Mouse (Mus musculus): ENCODE data around the gene Bscl2. TPM values are rescaled to one million over a fixed set of nuclear protein-coding genes. Genes with fewer than 3 reads are reported as not detected.
"Not testable (repeated sequence)": the region's sequence is repeated elsewhere in the genome, so short reads cannot be mapped to it uniquely, and the experiment has no call there.

Gene Bscl2
- polyA plus RNA-seq, 1 experiment from 2014 or later: 66.9 TPM

GRCm38 (mm10) chr19:8836327-8836726 is 940 bp upstream of the Bscl2 start:
- not testable (repeated sequence) for H3K9ac ChIP-seq; H3K9me3 ChIP-seq (replicated peaks); H3K4me3 ChIP-seq; H3K27me3 ChIP-seq; ATAC-seq; H3K4me2 ChIP-seq
- Histone ChIP-seq H3K36me3 (ENCODE audit: poor library complexity, severe bottlenecking) (peaks cover 53% of the 10 kb centered on the region), H3K27ac (peak overlapping the region; percentile 99), H3K4me1 (peaks cover 27% of the 10 kb centered on the region)
- WGBS: 97% methylated on average over 10 of the region's 10 CpGs

- Histone ChIP-seq H3K36me3 (ENCODE audit: poor library complexity, severe bottlenecking) (peaks cover 41% of the 10 kb centered on the region), H3K9ac (peak overlapping the region; percentile 90), H3K4me2 (peak overlapping the region; percentile 83), H3K27me3 (no peaks in the 10 kb centered on the region), H3K9me3 (replicated peaks) (no peaks in the 10 kb centered on the region), H3K27ac (peak overlapping the region; percentile 99), H3K4me1 (peaks cover 27% of the 10 kb centered on the region), H3K4me3 (peak overlapping the region; percentile 65)
- peak; percentile 14 for ATAC-seq
- 7% methylated on average over 15 of the region's 15 CpGs for WGBS
Measured at GRCm38 (mm10) chr19:8838041-8838730, 919 bp downstream of the Bscl2 start.

GRCm38 (mm10) chr19:8839103-8839907 is 2.0 kb downstream of the Bscl2 start, which contains the start of gene Gng3:
Gene Gng3 (minus strand): TSS chr19:8839194.
- WGBS: 32% methylated on average over 11 of the region's 11 CpGs
- no peaks in the 10 kb centered on the region for H3K9me3 ChIP-seq (replicated peaks)
- peak within 1 kb of the TSS; percentile 65 for H3K4me3 ChIP-seq
- ATAC-seq: peak; percentile 79
- H3K27me3 ChIP-seq: no peaks in the 10 kb centered on the region
- H3K9ac ChIP-seq: peak within 1 kb of the TSS; percentile 90
- peaks cover 29% of the 10 kb centered on the region for H3K36me3 ChIP-seq (ENCODE audit: poor library complexity, severe bottlenecking)
- H3K27ac ChIP-seq: peak within 1 kb of the TSS; percentile 99
- H3K4me1 ChIP-seq: peaks cover 27% of the 10 kb centered on the region
- H3K4me2 ChIP-seq: peak within 1 kb of the TSS; percentile 83

- H3K9me3 ChIP-seq (replicated peaks): no peaks in the 10 kb centered on the region
- ATAC-seq: peak; percentile 50
- H3K4me2 ChIP-seq: peak overlapping the region; percentile 83
- peak overlapping the region; percentile 65 for H3K4me3 ChIP-seq
- peak overlapping the region; percentile 90 for H3K9ac ChIP-seq
- H3K36me3 ChIP-seq (ENCODE audit: poor library complexity, severe bottlenecking): peaks cover 23% of the 10 kb centered on the region
- WGBS: 18% methylated on average over 29 of the region's 29 CpGs
- peaks cover 27% of the 10 kb centered on the region for H3K4me1 ChIP-seq
- no peaks in the 10 kb centered on the region for H3K27me3 ChIP-seq
- H3K27ac ChIP-seq: peak overlapping the region; percentile 99
Measured at GRCm38 (mm10) chr19:8839908-8840791, 2.9 kb downstream of the Bscl2 start.

GRCm38 (mm10) chr19:8841012-8841411 is 3.7 kb downstream of the Bscl2 start:
- H3K4me2 ChIP-seq: peak overlapping the region; percentile 83
- no peaks in the 10 kb centered on the region for H3K27me3 ChIP-seq
- H3K4me3 ChIP-seq: peak overlapping the region; percentile 65
- peaks cover 24% of the 10 kb centered on the region for H3K36me3 ChIP-seq (ENCODE audit: poor library complexity, severe bottlenecking)
- H3K4me1 ChIP-seq: peaks cover 27% of the 10 kb centered on the region
- peak overlapping the region; percentile 90 for H3K9ac ChIP-seq
- ATAC-seq: no peak
- WGBS: 87% methylated on average over 7 of the region's 7 CpGs
- no peaks in the 10 kb centered on the region for H3K9me3 ChIP-seq (replicated peaks)
- no peak overlapping the region; the same call in 1 of the 2 replicates for H3K27ac ChIP-seq

GRCm38 (mm10) chr19:8842961-8843360 is 5.7 kb downstream of the Bscl2 start:
- no peak for ATAC-seq
- Histone ChIP-seq H3K27me3 (no peaks in the 10 kb centered on the region), H3K36me3 (ENCODE audit: poor library complexity, severe bottlenecking) (peaks cover 40% of the 10 kb centered on the region), H3K27ac (no peak overlapping the region), H3K9ac (peak overlapping the region; percentile 46; the same call in 1 of the 2 replicates), H3K4me2 (no peak overlapping the region), H3K4me1 (peaks cover 27% of the 10 kb centered on the region), H3K9me3 (replicated peaks) (no peaks in the 10 kb centered on the region), H3K4me3 (no peak overlapping the region)
- 83% methylated on average over 6 of the region's 6 CpGs for WGBS

- no peak overlapping the region for H3K4me3 ChIP-seq
- H3K27me3 ChIP-seq: no peaks in the 10 kb centered on the region
- H3K36me3 ChIP-seq (ENCODE audit: poor library complexity, severe bottlenecking): peaks cover 50% of the 10 kb centered on the region
- no peak overlapping the region for H3K27ac ChIP-seq
- no peak overlapping the region for H3K4me2 ChIP-seq
- H3K9me3 ChIP-seq (replicated peaks): no peaks in the 10 kb centered on the region
- H3K9ac ChIP-seq: no peak overlapping the region
- peaks cover 17% of the 10 kb centered on the region for H3K4me1 ChIP-seq
- 69% methylated on average over 5 of the region's 5 CpGs for WGBS
- no peak for ATAC-seq
Measured at GRCm38 (mm10) chr19:8844371-8845129, 7.3 kb downstream of the Bscl2 start.

GRCm38 (mm10) chr19:8848356-8848755 is 11.1 kb downstream of the Bscl2 start:
- H3K4me1 ChIP-seq: 0 out of 2 replicates have a peak, but pooled peaks cover 3% of the 10 kb centered on the region
- peaks cover 40% of the 10 kb centered on the region for H3K36me3 ChIP-seq (ENCODE audit: poor library complexity, severe bottlenecking)
- H3K27ac ChIP-seq: no peak overlapping the region
- WGBS: 70% methylated on average over 5 of the region's 5 CpGs
- no peak for ATAC-seq
- no peaks in the 10 kb centered on the region for H3K27me3 ChIP-seq
- H3K4me2 ChIP-seq: no peak overlapping the region
- no peaks in the 10 kb centered on the region for H3K9me3 ChIP-seq (replicated peaks)
- no peak overlapping the region for H3K4me3 ChIP-seq
- H3K9ac ChIP-seq: no peak overlapping the region

- H3K4me2 ChIP-seq: no peak within 1 kb of the TSS
- no peak for ATAC-seq
- 36% methylated on average over 7 of the region's 7 CpGs for WGBS
- H3K27ac ChIP-seq: no peak within 1 kb of the TSS
- 0 out of 2 replicates have a peak, but pooled peaks cover 3% of the 10 kb centered on the region for H3K4me1 ChIP-seq
- H3K36me3 ChIP-seq (ENCODE audit: poor library complexity, severe bottlenecking): peaks cover 35% of the 10 kb centered on the region
- peak within 1 kb of the TSS; percentile 8; the same call in 1 of the 2 replicates for H3K9ac ChIP-seq
- no peak within 1 kb of the TSS for H3K4me3 ChIP-seq
- H3K9me3 ChIP-seq (replicated peaks): no peaks in the 10 kb centered on the region
- H3K27me3 ChIP-seq: no peaks in the 10 kb centered on the region
Measured at GRCm38 (mm10) chr19:8850402-8850901, 13.2 kb downstream of the Bscl2 start, which contains the start of gene Lrrn4cl. Gene Lrrn4cl (plus strand): TSS chr19:8850768.

- no peaks in the 10 kb centered on the region for H3K9me3 ChIP-seq (replicated peaks)
- H3K4me1 ChIP-seq: 0 out of 2 replicates have a peak, but pooled peaks cover 3% of the 10 kb centered on the region
- no peak overlapping the region for H3K4me2 ChIP-seq
- no peaks in the 10 kb centered on the region for H3K27me3 ChIP-seq
- H3K9ac ChIP-seq: no peak overlapping the region
- ATAC-seq: no peak
- no peak overlapping the region for H3K27ac ChIP-seq
- H3K4me3 ChIP-seq: no peak overlapping the region
- peaks cover 24% of the 10 kb centered on the region for H3K36me3 ChIP-seq (ENCODE audit: poor library complexity, severe bottlenecking)
- 47% methylated on average over 7 of the region's 7 CpGs for WGBS
Measured at GRCm38 (mm10) chr19:8851639-8852038, 14.4 kb downstream of the Bscl2 start.
